In genomic region chr8:56223010-56223409, GRCm38 (mm10) we compare ENCODE assay signal across 22 mouse cellular contexts.
DNase-seq lines count a peak whose midpoint lies in the region; ATAC-seq and TF ChIP-seq lines count a peak whose summit lies in the region.
"Had no signal": no experiment of that assay in that cellular context is flagged by ENCODE, and none has a peak within 500 bp of the region (broad histone marks: within the 10 kb centered on the region; RNA-seq: fewer than 3 reads in every experiment).

No protein-coding gene starts in this region.

- no peak overlapping the region for H3K4me2 ChIP-seq in intestine, embryonic 16.5 days (ENCODE audit: low read depth, low read length)
- H3K4me2 ChIP-seq in neural tube, embryonic 15.5 days = no peak overlapping the region
- H3K4me2 ChIP-seq: embryonic facial prominence, embryonic 13.5 days; forebrain, embryonic 12.5 days had no signal

- H3K9ac ChIP-seq in liver, adult 2 months (ENCODE audit: low read depth, low read length) = no peak overlapping the region
- H3K9ac ChIP-seq in intestine, embryonic 16.5 days (ENCODE audit: low read depth, low read length) = no peak overlapping the region
- H3K9ac ChIP-seq in neural tube, embryonic 15.5 days (replicated peaks) = no peak overlapping the region
- H3K9ac ChIP-seq: embryonic facial prominence, embryonic 13.5 days; forebrain, embryonic 12.5 days had no signal

- no peaks in the 10 kb centered on the region for H3K4me1 ChIP-seq in kidney, adult 2 months (ENCODE audit: control insufficient read depth, insufficient read depth, low read length)
- H3K4me1 ChIP-seq in liver, adult 2 months (ENCODE audit: control insufficient read depth, insufficient read depth, low read length) = peaks cover 5% of the 10 kb centered on the region
- no peaks in the 10 kb centered on the region for H3K4me1 ChIP-seq in intestine, embryonic 16.5 days (ENCODE audit: control insufficient read depth, insufficient read depth, low read length)
- no peaks in the 10 kb centered on the region for H3K4me1 ChIP-seq in neural tube, embryonic 15.5 days
- H3K4me1 ChIP-seq: embryonic facial prominence, embryonic 13.5 days; forebrain, embryonic 12.5 days; heart, embryonic 10.5 days had no signal

- H3K4me3 ChIP-seq in kidney, adult 2 months (ENCODE audit: insufficient read depth, low read depth, low read length) = no peak overlapping the region
- peak overlapping the region; percentile 20; the same call in 1 of the 2 replicates for H3K4me3 ChIP-seq in liver, adult 2 months (ENCODE audit: insufficient read depth, low read depth, low read length)
- no peak overlapping the region for H3K4me3 ChIP-seq in intestine, embryonic 16.5 days (ENCODE audit: low read length)
- no peak overlapping the region for H3K4me3 ChIP-seq in neural tube, embryonic 15.5 days (replicated peaks)
- H3K4me3 ChIP-seq: embryonic facial prominence, embryonic 13.5 days; forebrain, embryonic 12.5 days; heart, embryonic 10.5 days had no signal

- no peaks in the 10 kb centered on the region for H3K9me3 ChIP-seq in intestine, embryonic 16.5 days (ENCODE audit: control insufficient read depth, low read length)
- H3K9me3 ChIP-seq in neural tube, embryonic 15.5 days (replicated peaks) = no peaks in the 10 kb centered on the region
- H3K9me3 ChIP-seq: embryonic facial prominence, embryonic 13.5 days; forebrain, embryonic 12.5 days; heart, embryonic 10.5 days had no signal

- ATAC-seq in intestine, embryonic 16.5 days = peak; percentile 62; the same call in 1 of the 2 replicates
- ATAC-seq in neural tube, embryonic 15.5 days (ENCODE audit: low FRiP score) = no peak
- ATAC-seq: forebrain, embryonic 16.5 days had no signal

- TF ChIP-seq CTCF in kidney, adult 2 months (conservative IDR thresholded peaks at IDR 0.05; ENCODE audit: insufficient read depth, insufficient read length, low read depth, low read length) = no peak
- TF ChIP-seq CTCF in liver, adult 2 months (IDR thresholded peaks at IDR 0.05; ENCODE audit: low read depth, low read length) = no peak

- H3K27me3 ChIP-seq in kidney, adult 2 months (replicated peaks; ENCODE audit: control insufficient read depth, insufficient read depth, low read length) = no peaks in the 10 kb centered on the region
- no peaks in the 10 kb centered on the region for H3K27me3 ChIP-seq in liver, adult 2 months (ENCODE audit: control insufficient read depth, insufficient read depth, low read length)
- H3K27me3 ChIP-seq in intestine, embryonic 16.5 days (replicated peaks; ENCODE audit: control insufficient read depth, insufficient read depth, low read length) = no peaks in the 10 kb centered on the region
- H3K27me3 ChIP-seq in neural tube, embryonic 15.5 days (replicated peaks) = no peaks in the 10 kb centered on the region
- H3K27me3 ChIP-seq: CH12.LX; embryonic facial prominence, embryonic 13.5 days; forebrain, embryonic 12.5 days had no signal

- no peaks in the 10 kb centered on the region for H3K79me2 ChIP-seq in liver, adult 2 months (ENCODE audit: control insufficient read depth, insufficient read depth, low read length)

- TF ChIP-seq POLR2A in kidney, adult 2 months (IDR thresholded peaks at IDR 0.05; ENCODE audit: low read depth, low read length) = no peak
- TF ChIP-seq POLR2A in liver, adult 2 months (IDR thresholded peaks at IDR 0.05; ENCODE audit: extremely low read depth, insufficient read depth, low read length) = no peak

- DNase-seq in kidney, adult 2 months = peak; percentile 37
- no peak for DNase-seq in kidney, postnatal 25 days
- DNase-seq in liver, adult 2 months (ENCODE audit: extremely low read depth, low read depth, low spot score) = peak; percentile 84
- no peak for DNase-seq in liver
- DNase-seq in 3T3-L1 (ENCODE audit: low read depth, low spot score) = peak; percentile 35
- no peak for DNase-seq in urinary bladder, postnatal 25 days (ENCODE audit: low spot score)
- DNase-seq: adrenal gland, adult 2 months; adrenal gland, postnatal 25 days; cerebellum, adult 18-20 months; cerebellum, adult 9-11 months; cerebellum, postnatal 36 days; gastrocnemius, postnatal 10 days; heart, adult 18-20 months; heart, postnatal 10 days; heart, postnatal 4 days had no signal

- H3K27ac ChIP-seq in kidney, adult 2 months (ENCODE audit: insufficient read depth, low read depth, low read length) = no peak overlapping the region
- no peak overlapping the region for H3K27ac ChIP-seq in liver, adult 2 months (replicated peaks; ENCODE audit: insufficient read depth, low read depth, low read length)
- no peak overlapping the region for H3K27ac ChIP-seq in intestine, embryonic 16.5 days (ENCODE audit: low read length)
- H3K27ac ChIP-seq in neural tube, embryonic 15.5 days (replicated peaks) = no peak overlapping the region
- H3K27ac ChIP-seq: embryonic facial prominence, embryonic 13.5 days; forebrain, embryonic 12.5 days; heart, embryonic 10.5 days had no signal

- 45% methylated on average over 3 of the region's 3 CpGs for WGBS in kidney, adult 2 months
- 17% methylated on average over 3 of the region's 3 CpGs for WGBS in liver, adult 2 months
- 60% methylated on average over 3 of the region's 3 CpGs for WGBS in intestine, embryonic 16.5 days
- 91% methylated on average over 3 of the region's 3 CpGs for WGBS in neural tube, embryonic 15.5 days

- H3K36me3 ChIP-seq in kidney, adult 2 months (ENCODE audit: control insufficient read depth, insufficient read depth, low read length) = no peaks in the 10 kb centered on the region
- H3K36me3 ChIP-seq in liver, adult 2 months (ENCODE audit: control insufficient read depth, insufficient read depth, low read length) = no peaks in the 10 kb centered on the region
- H3K36me3 ChIP-seq in intestine, embryonic 16.5 days (ENCODE audit: control insufficient read depth, insufficient read depth, low read length) = no peaks in the 10 kb centered on the region
- H3K36me3 ChIP-seq in neural tube, embryonic 15.5 days = no peaks in the 10 kb centered on the region
- H3K36me3 ChIP-seq: embryonic facial prominence, embryonic 13.5 days; forebrain, embryonic 12.5 days; heart, embryonic 10.5 days had no signal

Comparison
In these comparisons a context has a peak if more than half of its experiments do, and no peak if none do; other contexts are left out.
1. DNase-seq: peak in kidney, adult 2 months (single experiment), liver, adult 2 months (single experiment) and 3T3-L1 (single experiment); none in kidney, postnatal 25 days (0 of 2), liver (single experiment) and urinary bladder, postnatal 25 days (single experiment).